Mouse (Mus musculus): ENCODE measurements around the gene Trip11.

Trip11 gene

GRCm38 (mm10) chr12:101819570-101819969 lies 93.5 kb downstream of the Trip11 start:
- DNase-seq (ENCODE audit: low read depth): no peak

- DNase-seq (ENCODE audit: low read depth): no peak
Observed at GRCm38 (mm10) chr12:101818608-101819370, 94.3 kb downstream of the Trip11 start, which contains the start of gene Fbln5. TSS of gene Fbln5 (minus strand) at chr12:101819055.

- DNase-seq (ENCODE audit: low read depth): no peak
Observed at GRCm38 (mm10) chr12:101818246-101818607, 94.8 kb downstream of the Trip11 start.

GRCm38 (mm10) chr12:101816810-101817209 lies 96.3 kb downstream of the Trip11 start:
- DNase-seq (ENCODE audit: low read depth): peak; percentile 32

GRCm38 (mm10) chr12:101815796-101816195 lies 97.3 kb downstream of the Trip11 start:
- DNase-seq (ENCODE audit: low read depth): no peak

GRCm38 (mm10) chr12:101814423-101814822 lies 98.6 kb downstream of the Trip11 start:
- no peak for DNase-seq (ENCODE audit: low read depth)

GRCm38 (mm10) chr12:101811181-101811580 lies 101.9 kb downstream of the Trip11 start:
- peak; percentile 24 for DNase-seq (ENCODE audit: low read depth)

- DNase-seq (ENCODE audit: low read depth): no peak
Observed at GRCm38 (mm10) chr12:101810515-101810914, 102.6 kb downstream of the Trip11 start.

- no peak for DNase-seq (ENCODE audit: low read depth)
Observed at GRCm38 (mm10) chr12:101807400-101807799, 105.7 kb downstream of the Trip11 start.

GRCm38 (mm10) chr12:101802445-101802844 lies 110.6 kb downstream of the Trip11 start:
- no peak for DNase-seq (ENCODE audit: low read depth)

- DNase-seq (ENCODE audit: low read depth): no peak
Observed at GRCm38 (mm10) chr12:101801744-101802143, 111.3 kb downstream of the Trip11 start.

GRCm38 (mm10) chr12:101801051-101801450 lies 112.0 kb downstream of the Trip11 start:
- DNase-seq (ENCODE audit: low read depth): no peak

- DNase-seq (ENCODE audit: low read depth): no peak
Observed at GRCm38 (mm10) chr12:101798189-101798922, 114.7 kb downstream of the Trip11 start.

GRCm38 (mm10) chr12:101794458-101794857 lies 118.6 kb downstream of the Trip11 start:
- DNase-seq (ENCODE audit: low read depth): no peak

GRCm38 (mm10) chr12:101793221-101793621 lies 119.8 kb downstream of the Trip11 start:
- DNase-seq (ENCODE audit: low read depth): no peak

GRCm38 (mm10) chr12:101792684-101793083 lies 120.4 kb downstream of the Trip11 start:
- DNase-seq (ENCODE audit: low read depth): no peak

- DNase-seq (ENCODE audit: low read depth): no peak
Observed at GRCm38 (mm10) chr12:101789767-101790166, 123.3 kb downstream of the Trip11 start.

GRCm38 (mm10) chr12:101789250-101789649 lies 123.8 kb downstream of the Trip11 start:
- no peak for DNase-seq (ENCODE audit: low read depth)

All from c-Kit-positive CD71-negative TER-119-negative erythroid progenitor cells, embryonic 14.5 days (primary cell).